Mouse (Mus musculus) right cerebral cortex, adult 2 months (tissue): Measurements from ENCODE around the gene Sh3pxd2a.
"Not testable (repeated sequence)": the region's sequence is repeated elsewhere in the genome, so short reads cannot be mapped to it uniquely, and the experiment has no call there.

Source experiments
- DNase-seq, 2 experiments: peaks; one replicate each; pipeline ENCODE4 v3.0.0; 2021 to 2022; ENCODE audit warnings: low spot score in 2 of 2

Gene Sh3pxd2a

DNA sequence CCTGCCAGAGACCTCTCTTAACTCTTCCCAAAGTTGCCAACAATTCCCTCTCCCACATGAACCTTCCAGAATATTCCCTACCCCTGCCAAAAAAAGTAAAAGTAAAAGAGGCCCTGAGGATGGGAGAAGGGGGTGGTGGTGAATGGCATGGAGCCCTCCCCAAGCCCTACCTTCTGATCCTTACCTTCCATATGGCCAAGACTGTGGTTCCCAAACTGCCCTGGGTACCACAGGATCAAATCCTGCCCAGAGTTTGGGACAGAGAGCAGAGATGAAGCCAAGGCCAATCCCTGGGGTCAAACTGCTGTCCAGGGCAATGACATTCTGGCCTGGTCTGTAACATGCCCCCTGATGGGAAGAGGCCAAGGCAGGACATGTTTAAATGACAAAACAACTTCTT, 55.1 kb downstream of the Sh3pxd2a start:
- DNase-seq, result no peak

DNA sequence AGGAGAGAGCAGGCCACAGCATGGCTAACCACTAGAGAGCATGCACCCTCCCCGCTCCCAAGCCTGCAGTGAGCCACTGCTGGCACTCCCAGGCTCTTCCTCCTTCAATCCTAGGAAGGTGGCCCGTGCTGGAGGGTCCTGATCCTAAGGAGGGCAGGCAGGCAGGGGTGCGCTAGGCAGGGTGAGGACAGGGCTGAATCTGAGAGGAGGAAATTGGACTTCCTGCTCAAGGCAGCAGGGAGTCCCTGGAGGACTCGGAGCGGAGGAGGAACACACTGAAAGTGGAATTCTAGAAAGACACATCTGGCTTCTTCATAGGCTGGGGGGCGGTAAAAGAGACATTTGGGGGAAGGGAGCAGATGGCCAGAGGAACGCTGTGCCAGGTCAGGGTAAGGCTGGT, 55.5 kb downstream of the Sh3pxd2a start:
- no peak for DNase-seq

DNA sequence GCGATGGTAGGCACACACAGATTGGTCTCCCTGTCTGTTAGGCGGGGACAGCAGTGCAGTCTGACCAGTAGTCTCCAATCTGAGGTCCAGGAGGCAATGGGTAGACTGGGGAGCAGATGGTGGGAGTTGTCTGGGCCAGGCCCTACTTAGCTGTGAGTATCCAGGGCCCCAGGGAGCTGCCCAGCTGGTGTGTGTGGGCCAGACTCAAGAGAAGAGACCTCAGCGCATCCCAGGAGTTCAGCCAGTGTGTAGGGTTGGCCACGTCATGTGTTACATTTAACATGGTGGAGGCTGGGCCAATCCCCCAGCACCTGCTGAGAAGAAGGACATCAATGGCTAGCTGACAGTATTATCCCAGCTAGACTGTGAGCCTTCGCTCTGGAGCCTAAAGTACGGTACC, 56.9 kb downstream of the Sh3pxd2a start:
- no peak for DNase-seq

DNA sequence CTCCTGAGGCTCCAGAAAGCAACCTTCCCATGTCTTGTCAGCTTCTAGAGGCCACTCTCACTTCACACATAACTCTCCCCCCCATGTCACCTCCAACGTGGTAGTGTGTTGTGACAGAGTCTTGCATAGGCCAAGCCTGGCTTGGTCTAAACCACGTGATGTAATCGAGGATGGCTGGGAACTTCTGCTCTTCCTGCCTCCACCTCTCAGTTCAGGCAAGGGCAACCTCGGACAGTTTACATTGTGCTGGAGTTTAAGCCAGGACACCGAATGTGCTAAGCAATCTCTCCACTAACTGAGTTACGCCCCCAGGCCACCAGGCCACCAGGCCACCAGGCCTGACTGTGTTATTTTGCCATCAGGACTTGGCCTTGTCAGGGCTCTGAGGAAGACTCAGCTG, 57.7 kb downstream of the Sh3pxd2a start:
- DNase-seq, result no peak

DNA sequence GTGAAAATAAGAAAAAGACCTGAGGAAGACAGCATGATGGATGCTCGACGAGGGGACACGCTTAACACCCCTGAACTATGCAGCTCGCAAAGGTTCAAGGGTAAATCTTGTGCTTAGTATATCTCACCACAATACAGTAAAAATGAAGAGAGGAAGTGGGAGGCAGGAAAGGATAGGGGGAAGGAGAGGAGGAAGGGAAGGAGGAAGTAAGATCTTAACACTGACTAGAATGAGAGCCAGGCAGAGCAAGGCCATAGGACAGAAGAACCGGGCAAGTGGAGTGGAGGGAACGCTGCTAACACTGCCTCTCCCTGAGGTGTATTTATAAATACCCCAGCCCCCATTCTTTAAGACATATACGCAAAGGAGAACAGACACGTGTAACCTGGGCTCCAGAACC, 58.7 kb downstream of the Sh3pxd2a start:
- no peak for DNase-seq

DNA sequence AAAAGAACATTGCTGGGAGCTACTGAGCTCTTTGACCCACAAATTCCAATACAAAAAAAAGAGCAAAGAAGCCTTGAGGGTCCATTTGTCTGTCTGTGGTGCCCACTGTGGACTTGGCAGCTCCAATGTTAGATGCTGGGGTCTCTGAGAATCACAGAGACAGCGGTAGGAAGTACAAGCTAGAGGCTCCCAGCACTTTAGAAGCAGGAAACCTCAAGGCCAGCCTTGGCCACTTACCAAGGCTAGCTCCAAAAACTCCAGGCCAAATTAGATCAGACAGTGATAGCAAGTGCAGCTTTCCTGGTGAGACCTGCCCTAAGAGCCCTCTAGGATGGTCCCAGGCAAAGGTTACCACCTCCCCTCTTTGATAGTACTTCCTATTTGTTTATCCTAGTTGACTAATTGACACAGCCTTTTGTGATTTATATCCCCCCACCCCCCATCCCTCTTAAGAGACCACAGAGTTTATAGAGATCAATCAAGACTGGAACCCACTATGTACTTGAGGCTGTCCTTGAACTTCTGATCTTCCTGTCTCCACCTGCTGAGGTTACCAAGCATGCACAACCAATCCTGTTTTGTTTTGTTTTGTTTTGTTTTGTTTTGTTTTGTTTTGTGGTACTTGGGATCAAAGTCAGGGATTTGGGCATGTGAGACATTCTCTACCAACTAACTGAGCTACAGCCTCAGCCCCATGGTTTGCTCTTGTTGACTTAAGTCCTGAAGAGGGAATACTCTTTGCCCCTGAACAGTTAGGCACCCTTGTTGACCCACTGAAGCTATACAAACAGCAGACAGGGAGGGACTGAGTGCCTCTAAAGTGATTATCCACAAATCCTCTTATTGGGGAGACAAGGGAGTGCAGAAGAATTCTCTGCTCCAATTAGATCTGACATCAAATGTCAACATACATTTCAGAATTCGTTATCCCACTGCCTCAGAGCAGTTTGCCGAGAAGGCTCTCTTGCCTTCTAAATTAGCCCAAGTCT, 60.5 kb downstream of the Sh3pxd2a start:
- no peak for DNase-seq

DNA sequence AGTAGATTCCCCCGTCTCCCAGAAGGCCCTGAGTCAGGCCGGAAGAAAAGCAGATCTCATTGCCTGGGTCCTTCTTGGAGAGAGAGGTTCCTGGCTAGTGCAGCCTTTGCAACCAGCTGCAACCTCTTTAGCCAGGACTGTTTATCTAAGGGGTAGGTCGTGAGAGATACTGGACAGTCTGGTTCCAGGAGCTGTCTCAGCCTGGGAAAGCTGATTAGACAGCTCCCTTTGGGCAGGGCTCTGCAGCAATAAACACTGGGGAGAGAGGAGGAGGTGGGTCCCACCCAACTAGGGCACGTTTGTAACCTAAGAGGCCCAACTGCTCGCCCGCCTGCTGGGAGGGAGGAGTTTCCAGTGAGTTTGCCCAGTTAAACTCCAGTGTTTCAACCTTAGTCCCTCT, 61.2 kb downstream of the Sh3pxd2a start:
- no peak for DNase-seq

DNA sequence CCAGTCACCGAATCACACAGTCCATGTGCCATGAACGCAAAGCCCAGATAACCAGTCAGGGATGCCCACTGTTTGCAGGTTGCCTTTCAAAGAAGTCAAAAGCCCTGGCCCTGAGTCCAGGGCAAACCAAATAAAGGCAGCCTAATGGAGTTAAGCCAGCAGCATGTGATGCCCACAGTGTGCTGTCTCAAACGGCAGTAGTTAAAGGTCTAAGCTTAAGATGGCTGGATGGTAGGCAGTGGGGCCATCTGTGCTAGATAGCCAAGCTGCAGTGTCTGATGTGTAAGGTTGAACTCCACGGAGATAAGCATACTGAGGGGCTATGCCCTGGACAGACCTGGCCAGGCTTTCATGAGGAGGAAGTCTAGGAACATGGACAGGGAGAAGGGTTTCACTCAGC, 61.7 kb downstream of the Sh3pxd2a start:
- no peak for DNase-seq

DNA sequence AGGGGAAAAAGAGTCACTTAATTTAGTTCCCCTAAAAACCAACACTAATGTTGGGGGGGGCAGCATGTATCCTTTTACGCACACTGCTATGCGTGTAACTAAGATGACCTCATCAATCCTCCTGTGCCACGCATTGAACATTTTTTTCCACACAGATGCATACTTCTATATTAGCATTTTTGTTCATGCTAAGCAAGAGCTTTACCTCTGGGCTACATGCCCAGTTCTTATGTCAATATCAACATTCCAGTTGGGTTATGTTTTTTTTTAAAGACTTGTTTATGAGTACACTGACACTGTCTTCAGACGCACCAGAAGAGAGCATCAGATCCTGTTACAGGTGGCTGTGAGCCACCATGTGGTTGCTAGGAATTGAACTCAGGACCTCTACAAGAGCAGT, 64.5 kb downstream of the Sh3pxd2a start:
- no peak for DNase-seq

DNA sequence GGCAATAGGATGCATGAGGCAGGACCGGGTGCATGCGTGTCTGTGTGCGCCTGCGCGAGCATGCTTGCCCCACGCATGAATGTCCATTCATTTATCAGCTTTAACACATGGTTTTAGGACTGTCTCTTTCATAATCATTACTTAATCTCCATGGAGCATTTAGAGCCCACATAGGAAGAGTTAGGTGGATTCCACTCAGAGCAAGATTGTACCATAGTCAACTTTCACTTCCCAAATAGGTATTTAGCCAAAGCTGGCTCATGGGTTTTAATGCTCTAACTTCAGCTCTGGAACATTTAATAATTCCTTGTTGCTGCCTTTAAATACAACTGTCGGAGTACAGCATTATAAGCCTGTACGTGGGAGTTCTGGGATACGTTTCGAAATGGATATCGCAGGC, 65.2 kb downstream of the Sh3pxd2a start:
- no peak for DNase-seq

DNA sequence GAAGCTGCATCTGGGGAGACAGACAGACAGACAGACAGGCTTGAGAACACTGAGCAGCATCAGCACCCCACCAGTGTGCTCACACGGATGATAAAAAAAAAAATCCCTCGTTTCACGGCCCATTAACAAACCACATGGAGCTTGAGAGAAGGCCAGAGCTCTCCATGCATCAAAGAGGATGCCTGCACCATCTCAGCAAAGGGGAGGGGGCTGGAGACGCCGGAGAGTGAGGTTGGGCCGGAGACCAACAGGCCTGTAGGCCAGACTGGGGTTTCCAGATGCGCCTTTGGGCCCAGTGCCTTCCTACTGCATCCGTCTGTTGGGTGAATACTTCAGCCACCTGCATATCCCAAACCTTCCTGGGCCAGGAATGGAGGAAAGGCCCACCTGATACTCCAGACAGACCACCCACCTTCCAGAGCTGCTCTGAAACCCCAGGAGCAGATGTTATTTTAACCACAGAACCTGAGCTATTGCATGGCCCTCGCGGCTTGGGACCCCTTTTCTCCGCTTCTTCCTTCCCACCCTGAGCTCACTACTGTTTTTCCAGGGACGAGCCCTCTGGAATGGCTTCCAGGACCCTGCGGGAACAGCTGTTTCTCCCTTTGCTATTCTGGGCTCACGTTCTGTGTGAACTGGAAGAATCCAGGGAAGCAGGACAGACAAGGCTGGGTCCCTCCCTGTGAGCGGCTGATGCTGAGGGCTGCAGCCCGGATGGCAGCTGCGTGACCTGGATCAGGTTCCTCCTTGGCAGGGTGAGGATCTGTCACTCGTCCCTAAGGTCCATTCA, 66.1 kb downstream of the Sh3pxd2a start:
- DNase-seq, result no peak

DNA sequence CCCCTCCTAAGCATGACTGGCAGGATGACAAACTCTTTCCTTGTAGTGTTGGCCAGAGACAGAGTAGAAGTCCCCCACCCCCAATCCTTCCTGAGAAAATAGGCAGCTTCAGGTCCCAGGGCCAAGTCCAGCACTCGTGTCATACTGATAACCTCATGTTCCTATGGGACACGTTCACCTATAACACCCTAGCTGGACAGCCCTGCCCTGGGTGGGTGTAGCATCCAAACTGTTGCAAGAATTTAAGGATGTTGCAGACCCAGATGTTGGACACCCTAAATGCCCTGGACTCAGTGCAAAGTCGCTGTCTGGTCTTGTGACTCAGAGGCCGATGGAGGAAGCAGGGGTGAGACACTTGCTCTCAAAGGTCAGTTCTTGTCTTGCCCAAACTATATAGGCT, 68.9 kb downstream of the Sh3pxd2a start:
- no peak for DNase-seq

DNA sequence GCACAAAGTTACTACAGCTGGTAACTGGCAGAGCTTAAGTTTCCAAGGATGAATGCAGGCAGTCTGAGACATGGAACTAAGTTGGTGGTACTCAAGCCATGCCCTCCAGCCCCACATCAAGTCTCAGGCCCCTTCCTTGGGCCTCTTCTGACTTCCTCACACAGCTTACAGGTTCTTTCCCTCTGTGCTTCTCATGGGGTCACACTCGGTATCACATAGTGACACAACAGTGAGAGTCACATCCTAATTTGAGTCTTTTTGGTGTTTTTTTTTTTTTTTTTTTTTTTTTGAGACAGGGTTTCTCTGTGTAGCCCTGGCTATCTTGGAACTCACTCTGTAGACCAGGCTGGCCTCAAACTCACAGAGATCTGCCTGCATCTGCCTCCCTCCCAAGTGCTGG, 69.4 kb downstream of the Sh3pxd2a start:
- not testable (repeated sequence) for DNase-seq

DNA sequence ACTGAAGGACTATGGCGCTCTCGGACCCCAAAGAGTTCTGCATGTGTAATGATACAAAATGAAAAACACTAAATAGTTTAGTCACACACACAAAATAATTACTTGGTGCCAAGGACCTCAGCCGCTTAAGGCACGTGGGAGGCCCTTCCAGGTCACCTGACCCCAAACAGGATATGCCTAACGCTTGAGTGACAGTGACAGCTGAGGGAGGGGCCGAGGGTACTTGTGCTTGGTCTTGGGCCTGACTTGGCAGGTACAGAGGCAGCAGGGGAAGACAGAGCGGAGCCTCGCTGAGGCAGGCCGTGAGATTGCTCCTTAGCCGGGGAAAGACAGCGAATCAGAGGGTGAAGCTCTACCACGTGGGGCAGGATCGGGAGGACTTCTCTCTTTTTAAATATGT, 73.3 kb downstream of the Sh3pxd2a start:
- no peak for DNase-seq

DNA sequence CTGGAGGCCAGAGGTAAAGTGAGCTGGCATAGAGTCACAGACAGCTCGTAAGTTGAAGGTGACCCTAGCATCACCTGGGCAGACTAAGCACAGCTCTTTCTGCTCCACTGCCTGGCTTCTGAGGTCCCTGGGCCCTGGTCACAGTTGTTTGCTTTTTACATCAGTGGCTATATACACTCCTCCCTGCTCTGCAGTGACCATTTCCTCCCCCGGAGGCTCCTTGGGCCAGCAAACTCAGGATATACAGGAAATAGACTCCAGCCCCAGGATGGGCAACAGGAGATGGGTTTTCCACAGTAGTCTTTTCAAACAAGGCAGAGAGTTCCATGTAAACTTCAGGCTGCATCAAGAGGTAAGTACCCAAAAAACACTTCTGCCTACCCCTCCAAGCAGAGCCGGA, 76.3 kb downstream of the Sh3pxd2a start:
- DNase-seq, result no peak

DNA sequence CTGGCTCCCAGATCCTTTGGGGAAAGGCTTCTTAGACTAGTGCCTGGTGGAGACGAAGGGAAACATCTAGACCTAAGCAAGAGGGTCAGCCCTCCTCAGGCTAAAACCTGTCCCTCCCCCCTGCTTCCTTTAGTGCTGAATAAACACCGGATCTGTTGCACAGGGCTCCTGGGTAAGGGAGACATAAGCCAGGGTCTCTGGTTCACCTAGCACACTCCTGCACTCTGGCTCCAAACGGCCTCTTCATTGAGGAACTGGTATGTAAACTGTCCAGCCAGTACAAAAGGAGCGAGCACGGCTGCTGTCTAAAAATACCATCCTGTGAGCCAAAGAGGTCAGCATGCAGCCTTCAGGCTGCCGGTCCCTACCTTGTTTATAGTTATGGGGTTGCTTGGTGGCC, 76.8 kb downstream of the Sh3pxd2a start:
- no peak for DNase-seq

DNA sequence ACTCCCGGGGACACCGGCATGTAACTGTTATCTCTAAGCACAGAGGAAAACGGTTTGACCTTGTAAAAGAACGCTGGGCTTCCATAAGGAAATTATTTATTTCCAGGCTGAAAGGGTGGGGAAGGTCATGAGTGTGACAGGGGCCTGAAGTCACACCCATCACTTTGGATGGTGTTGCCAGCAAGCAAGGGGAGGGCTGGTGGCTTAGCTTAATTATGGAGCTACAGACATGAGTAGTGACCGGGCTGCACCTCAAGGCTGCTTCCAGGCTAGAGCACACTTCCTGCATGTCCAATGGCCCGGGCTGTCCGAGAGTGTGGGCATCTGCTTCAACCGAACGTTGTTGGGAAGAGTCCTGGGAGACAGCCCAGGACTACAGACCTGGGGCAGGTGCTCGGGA, 78.2 kb downstream of the Sh3pxd2a start:
- no peak for DNase-seq

DNA sequence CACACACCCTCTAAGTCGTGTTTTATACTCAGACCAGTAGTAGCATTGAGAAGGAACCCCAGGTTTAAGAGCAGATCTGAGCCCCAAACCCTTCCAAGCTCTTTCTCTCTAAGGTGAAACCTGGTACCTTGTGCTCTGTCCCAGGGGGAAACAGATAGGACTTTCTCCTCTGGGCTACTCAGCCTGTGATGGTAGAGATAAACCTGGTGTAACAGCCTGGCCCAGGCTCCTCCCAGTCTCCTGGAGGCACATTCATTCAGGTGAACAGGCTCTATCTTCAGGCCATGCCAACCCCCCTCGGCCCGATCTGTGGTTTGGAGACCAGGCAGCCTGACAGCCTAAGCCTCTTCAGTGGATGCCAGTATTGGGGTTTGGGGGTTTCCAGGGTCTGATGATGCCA, 79.6 kb downstream of the Sh3pxd2a start:
- DNase-seq, result no peak

DNA sequence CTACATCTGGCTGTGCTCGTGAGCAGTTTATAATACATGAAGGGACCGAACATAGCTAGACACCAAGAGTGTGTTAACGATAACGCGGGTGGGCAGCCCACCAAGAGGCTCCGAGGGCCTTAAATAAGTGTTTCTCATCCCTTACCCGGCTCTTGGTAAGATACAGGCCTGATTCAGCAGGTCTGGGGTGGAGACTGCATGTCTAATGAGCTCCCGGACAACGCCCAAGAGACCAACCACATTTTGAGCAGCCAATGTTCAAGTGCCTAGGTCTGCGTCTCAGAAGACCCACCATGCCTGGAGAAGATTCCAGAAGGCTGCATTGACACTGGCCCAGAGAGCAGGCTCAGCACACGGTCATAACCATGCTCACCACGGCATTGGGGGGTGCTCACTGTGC, 80.2 kb downstream of the Sh3pxd2a start:
- DNase-seq, result no peak

DNA sequence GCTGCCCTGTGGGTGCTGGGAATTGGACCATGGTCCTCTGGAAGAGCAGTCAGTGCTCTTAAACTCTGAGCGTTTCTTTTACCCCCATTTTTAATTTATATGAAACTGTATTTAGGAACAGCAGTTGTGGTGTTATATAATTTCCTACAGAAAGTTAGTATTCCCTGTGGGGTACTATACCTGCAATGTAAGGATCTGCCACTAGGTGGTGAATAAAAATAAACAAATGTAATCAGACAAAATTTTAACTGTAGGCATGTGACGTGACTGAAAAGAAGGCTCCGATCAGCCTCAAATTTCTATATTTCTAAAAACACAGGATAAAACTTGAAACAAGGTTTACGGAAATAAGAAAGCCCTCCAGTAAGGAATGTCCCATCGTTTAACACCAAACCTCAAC, 81.9 kb downstream of the Sh3pxd2a start:
- DNase-seq, result no peak

DNA sequence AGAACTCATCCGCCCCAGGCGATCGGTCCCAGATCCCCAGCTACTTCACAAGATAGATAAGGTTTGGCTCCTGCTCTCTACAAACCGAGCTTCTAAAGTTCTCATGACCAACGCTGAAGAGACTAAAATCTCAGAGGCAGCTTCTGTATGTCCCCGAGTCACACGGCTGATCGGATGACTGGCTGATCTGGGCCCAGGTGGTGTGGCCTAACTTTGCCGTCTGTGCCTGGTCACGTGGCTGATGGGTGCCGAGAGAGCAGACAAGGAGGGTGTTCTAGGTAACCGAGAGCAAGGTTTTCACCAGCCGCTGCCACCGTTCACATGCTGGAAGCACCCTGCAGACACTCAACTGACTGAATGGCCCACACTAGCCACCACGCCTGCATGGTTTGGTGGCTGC, 83.2 kb downstream of the Sh3pxd2a start:
- DNase-seq, result no peak

DNA sequence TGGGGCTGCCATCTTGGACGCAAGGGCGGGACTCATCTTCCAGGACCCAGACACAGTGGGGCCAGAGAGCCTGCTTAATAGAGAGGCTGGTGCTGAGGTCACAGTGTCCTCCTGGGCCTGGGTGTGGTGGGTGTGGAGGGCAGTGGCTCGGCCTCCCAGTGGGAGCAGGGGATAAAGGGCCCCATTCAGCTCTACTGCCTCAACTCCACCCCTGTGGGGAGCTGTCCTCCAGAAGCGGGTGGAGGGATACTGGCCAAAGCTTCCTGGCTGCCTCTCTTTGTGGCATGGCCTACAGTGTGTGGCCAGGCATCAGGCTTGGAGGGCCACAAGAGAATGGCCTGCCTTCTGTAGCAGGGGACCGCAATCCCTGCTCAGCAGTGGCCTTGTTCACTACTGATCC, 85.1 kb downstream of the Sh3pxd2a start:
- DNase-seq, result no peak
